Mouse (Mus musculus) cerebellum, adult 2 months (tissue): ENCODE measurements around the gene Anapc15-ps.

ENCODE experiments used
- CTCF ChIP-seq: fragments of 200-500 bp; IDR thresholded peaks from 2 replicates; pipeline ENCODE4 v1.5.1; 2011; ENCODE audit warnings: low read depth, mild to moderate bottlenecking, control low read depth, low read length, moderate library complexity, borderline replicate concordance; ENCODE audit not compliant: insufficient read depth
- POLR2A ChIP-seq: fragments of 200-500 bp; IDR thresholded peaks from 2 replicates; pipeline ENCODE4 v1.6.1; 2011; ENCODE audit warnings: low read length, control low read depth, borderline replicate concordance; ENCODE audit not compliant: insufficient read depth

DNA sequence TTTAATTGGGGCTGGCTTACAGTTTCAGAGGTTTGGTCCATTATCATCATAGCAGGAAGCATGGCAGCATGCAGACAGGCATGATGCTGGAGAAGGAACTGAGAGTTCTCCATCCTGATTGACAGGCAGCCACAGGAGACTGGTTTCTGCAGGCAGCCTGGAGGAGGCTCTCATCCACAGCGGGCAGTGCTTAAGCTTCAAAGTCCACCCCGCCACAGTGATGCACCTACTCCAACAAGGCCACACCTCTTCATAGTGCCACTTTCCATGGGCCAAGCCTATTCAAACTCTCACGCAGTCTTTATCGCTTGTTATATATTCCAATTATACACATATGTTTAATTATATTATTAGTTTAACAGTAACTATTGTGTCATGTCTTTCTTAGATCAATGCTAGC, 18.1 kb upstream of the Anapc15-ps start:
- TF ChIP-seq POLR2A (no peak), CTCF (no peak)
